Mouse (Mus musculus) cerebellum, adult 9-10 months (tissue): Measurements from ENCODE around the gene Cyp4a30b.
"Not testable (repeated sequence)": the region's sequence is repeated elsewhere in the genome, so short reads cannot be mapped to it uniquely, and the experiment has no call there.

Experiments used
- DNase-seq: peaks from one replicate; pipeline ENCODE4 v3.0.0; 2022

The Cyp4a30b gene

DNA sequence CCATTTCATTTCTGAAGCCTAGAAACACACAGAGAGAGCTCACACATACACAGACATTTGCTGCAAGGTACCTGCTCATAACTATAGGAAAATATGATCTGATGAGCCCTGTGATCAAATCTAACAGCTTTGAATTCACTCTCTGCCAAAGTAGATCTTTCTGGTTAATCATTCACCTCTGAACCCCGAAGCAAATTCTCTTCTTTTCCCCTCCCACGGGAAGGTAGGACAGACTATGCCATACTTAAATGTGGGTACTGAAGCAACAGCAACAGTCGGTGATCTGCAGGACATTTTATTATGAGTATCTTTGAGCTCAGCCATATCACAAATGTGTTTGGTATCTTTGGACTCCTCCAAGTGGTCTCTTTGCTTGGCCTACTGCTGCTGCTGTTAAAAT lies at the start of gene Cyp4a30b:
Gene Cyp4a30b (plus strand): TSS at position 301 of the 400 bp plus-strand sequence.
- DNase-seq: no peak

DNA sequence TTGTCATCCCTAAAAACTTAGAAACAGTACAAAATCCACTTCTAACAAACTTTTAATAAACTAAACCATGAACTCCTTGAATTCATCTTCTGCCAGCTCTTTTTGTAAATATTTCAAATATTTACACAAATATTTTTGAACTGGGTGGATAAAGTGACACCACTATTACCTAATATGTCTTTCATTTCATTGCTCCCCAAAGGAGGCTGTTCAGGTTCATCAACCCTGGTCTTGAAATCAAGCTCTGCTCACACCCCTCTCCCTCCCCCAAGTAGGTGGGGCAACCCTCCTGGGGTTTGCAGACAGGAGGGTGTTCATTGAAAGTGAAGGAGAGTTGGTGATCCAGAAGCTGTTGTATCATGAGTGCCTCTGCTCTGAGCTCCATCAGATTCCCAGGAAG lies 41.1 kb upstream of the Cyp4a30b start, which contains the start of gene Cyp4a12b:
Gene Cyp4a12b (plus strand): TSS at position 301 of the 400 bp plus-strand sequence.
- not testable (repeated sequence) for DNase-seq

DNA sequence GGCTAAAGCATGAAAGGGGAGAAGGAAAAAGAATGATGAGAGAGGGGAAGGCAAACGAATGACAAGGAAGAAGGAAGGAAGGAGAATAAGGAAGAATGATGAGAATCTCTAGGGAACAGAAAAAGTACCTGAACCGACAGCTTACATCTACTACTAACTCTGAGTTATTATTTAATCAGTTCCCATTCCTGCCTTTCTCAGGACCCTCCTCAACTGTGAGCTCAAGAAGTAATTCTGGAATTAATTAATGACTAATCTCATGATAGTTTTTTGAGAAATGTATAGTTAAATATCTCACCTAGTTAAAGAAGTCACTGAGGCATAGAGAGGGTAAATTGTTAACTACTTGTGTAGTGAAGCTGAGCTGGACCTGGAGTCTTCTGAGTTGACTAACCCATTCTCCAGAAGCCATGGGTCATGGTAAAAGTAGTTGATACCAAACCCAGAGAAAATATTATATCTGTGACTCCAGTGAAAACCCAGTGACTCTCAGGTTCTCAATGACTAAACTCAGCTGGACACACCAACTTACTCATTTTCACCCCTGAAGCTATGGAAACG lies 1.7 kb upstream of the Cyp4a30b start:
- DNase-seq: no peak

DNA sequence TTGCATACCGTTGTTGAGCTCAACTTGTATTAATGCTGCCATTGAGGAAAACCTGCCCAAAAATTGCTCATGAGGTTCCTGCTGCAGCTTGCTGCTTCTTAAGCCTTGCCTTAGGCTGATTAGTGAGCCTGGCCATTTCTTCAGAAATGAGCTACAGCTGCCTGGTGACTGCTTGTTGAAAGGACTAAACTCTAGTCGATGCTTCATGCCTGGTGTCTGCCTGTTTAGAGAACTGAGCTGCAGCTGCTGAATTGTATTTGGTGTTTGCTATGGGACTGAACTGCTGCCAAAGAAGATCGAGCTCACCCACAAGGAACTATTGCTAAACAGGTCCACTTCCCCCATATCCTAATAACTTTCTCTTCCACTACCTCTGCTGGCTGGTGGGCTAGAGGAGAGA lies 21.2 kb downstream of the Cyp4a30b start:
- not testable (repeated sequence) for DNase-seq

DNA sequence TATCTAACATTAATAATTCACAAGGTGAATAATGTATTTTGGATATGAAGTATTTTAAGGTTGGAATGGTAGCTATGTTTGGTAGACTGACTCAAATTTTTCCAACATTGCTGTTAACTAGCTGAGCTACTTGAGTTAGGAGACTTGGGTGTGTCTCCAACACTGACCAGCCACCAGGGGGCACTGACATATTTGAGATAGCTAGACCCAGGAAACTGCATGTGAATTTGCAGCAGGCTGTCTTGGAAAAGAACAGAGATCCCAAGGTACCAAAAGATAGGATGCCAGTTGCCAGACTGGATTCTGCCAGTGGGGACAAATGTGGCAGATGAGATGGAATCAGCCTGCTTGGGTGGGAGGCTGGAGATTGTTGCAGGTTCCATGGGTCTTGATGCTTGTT lies 23.6 kb downstream of the Cyp4a30b start:
- not testable (repeated sequence) for DNase-seq

DNA sequence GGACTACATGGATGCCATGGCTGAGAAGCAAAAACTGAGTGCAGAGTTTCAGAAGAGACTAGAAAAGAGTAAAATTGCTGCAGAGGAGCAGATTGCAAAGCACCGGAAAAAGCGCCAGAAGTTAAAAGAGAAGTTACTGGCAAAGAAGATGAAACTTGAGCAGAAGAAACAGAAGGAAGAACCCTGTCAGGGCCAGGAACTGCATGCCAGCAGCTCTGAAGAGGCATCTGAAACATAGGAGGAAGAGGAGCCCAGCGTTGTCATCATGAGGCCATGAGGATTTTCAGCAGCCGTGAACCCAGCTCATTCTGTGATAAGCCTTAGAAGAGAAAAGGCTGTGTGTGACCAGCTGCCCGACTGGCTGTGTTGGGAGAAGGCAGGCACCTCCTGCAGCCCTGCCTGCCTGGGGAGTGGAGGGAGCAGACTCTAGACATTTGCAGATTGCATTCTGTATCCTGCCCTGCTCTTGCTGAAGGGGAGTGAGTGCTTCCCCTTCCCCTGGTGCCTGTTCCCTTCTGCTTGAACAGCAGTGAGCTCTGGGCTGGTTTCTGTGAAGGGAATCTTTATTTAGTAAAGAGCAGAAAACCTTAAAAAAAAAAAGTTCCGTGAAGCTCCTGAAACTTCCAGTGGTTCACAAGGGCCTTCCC lies 28.7 kb downstream of the Cyp4a30b start:
- DNase-seq: no peak

DNA sequence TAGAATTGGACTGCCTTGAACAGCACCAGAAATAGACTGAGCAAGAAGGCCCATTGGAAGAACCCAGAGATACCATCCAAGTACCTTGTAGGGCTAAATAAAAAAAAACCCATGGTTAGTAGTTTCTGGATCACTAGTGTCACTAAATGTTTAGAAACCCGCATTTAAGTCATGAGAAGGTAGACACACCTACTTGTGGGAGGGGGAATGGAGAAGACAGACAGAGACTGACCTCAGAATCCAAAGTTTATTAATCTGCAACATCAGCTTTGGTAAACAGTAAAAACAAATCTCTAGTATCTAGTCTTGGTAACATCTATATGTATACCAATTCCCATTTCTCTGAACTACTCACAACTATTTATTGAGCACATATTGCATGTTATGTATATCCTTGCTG lies 43.6 kb downstream of the Cyp4a30b start, which contains the start of gene Cyp4a14:
Gene Cyp4a14 (minus strand): TSS at position 142 of the 400 bp plus-strand sequence.
- no peak for DNase-seq

DNA sequence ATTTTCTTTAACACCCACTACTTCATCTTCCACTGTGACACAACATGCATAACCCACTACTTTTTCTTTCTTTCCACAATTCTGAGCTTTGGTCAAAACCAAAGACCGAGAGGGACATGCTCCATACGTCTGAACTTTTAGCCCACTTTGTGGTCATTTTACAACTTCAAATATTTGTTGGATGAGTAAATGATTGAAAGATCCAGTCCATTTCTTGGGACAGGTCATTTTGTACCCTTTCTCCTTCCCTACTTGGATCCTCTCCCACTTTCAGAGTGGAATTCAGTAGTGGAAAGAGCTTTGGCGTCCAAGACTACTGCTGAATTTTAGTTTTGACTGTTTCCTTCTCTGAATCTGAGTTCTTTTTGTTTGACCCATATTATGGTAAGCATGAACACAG lies 45.1 kb downstream of the Cyp4a30b start:
- DNase-seq: no peak

DNA sequence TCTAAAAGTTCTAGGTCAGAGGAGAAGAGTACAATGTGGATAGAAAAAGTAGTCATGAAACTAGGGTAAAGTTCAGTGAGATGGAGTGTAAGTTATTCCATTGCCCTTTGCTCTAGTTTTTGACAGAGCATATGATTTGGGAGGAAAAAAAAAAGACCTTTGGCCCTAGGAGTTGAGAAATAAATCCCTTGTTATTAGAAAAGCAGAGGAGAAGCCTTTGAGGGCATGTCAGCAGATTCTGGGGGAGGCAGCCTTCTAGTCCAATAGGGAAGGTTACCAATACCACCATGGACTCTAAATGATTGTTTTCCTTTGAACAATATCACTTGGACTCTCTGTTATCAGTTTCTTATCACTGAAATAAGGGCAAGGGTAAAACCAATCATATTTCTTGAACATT lies 61.6 kb downstream of the Cyp4a30b start:
- DNase-seq: not testable (repeated sequence)

DNA sequence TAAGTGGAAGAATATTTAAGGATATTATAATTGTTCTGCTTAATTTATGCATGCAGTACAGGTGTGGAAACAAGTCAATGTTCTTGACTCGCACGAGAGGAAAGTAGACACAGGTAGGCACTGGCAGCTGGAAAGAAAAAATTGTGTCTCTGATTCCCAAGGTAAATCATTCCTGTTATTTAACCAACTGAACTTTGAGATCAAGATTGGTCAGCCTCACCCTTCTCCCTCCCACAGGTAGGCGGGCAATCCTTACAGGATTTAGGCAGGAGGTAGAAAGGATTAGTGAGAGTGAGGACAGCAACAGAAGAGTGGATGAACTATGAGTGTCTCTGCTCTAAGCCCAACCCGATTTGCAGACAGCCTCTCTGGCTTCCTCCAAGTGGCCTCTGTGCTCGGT lies 65.6 kb downstream of the Cyp4a30b start, which contains the start of gene Cyp4a10:
Gene Cyp4a10 (plus strand): TSS at position 265 of the 400 bp plus-strand sequence.
- not testable (repeated sequence) for DNase-seq

DNA sequence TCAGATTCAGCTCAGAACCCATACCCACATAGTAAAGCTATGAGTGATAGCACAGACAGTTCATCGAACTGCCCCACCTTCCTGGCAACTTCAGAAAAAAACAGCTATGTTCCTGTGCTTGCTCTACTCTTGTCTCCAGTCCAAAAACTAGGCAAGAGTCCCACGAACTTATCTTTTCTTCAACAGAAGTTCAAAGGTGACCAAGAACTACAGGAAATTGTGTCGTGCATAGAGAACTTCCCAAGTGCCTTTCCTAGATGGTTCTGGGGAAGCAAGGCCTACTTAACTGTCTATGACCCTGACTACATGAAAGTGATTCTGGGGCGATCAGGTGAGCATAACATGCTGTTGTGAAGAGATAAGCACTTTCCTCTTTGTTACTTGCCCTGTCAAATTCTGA lies 67.0 kb downstream of the Cyp4a30b start:
- DNase-seq: no peak
